Mouse (Mus musculus): ENCODE measurements around the gene Ifit2. TPM values are rescaled to one million over a fixed set of nuclear protein-coding genes. Genes with fewer than 3 reads are reported as not detected.
"Not testable (repeated sequence)": the region's sequence is repeated elsewhere in the genome, so short reads cannot be mapped to it uniquely, and the experiment has no call there.

Ifit2 gene
- polyA plus RNA-seq, 1 experiment: 17.6 TPM

DNA sequence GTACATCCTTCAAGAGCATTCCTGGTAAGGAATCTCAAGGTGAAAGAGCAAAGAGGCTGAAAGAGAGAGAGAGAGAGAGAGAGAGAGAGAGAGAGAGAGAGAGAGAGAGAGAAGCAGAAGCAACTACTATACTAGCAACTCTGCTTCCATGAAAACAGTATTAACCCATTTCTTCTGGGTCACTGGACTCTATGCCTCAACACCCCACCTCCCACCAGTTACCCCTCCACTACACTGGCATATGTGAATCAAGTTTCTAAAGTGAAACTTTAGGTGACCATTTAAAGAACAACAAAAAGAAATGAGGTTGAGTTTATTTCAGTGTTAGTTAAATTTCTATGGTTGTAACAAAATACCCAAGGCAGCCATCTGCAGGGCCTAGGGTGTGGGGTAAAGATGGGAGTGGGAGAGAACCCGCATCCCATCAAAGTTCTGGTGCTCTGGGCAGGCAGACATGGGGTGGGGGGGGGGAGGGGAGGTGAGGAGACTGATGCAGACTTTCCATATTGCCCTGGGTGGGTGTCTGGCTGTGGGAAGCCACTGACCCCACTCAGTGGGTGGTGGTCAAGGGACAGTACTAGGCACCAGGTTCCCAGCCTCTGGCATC, 15.8 kb downstream of the Ifit2 start:
- no peak overlapping the region for H3K4me3 ChIP-seq (ENCODE audit: insufficient read depth, low read length)
- TF ChIP-seq POLR2A (IDR thresholded peaks at IDR 0.05; ENCODE audit: low read depth, low read length): no peak
- no peak for TF ChIP-seq CTCF (IDR thresholded peaks at IDR 0.05; ENCODE audit: borderline replicate concordance, insufficient read depth, low read length)
- H3K4me1 ChIP-seq (ENCODE audit: control insufficient read depth, insufficient read depth, low read length): peaks cover 2% of the 10 kb centered on the region; the same call in 1 of the 2 replicates
- no peak overlapping the region for H3K27ac ChIP-seq (ENCODE audit: insufficient read depth, low read length)

- H3K4me1 ChIP-seq (ENCODE audit: control insufficient read depth, insufficient read depth, low read length): peaks cover 2% of the 10 kb centered on the region; the same call in 1 of the 2 replicates
- H3K4me3 ChIP-seq (ENCODE audit: insufficient read depth, low read length): no peak overlapping the region
- TF ChIP-seq POLR2A (IDR thresholded peaks at IDR 0.05; ENCODE audit: low read depth, low read length) (no peak), CTCF (IDR thresholded peaks at IDR 0.05; ENCODE audit: borderline replicate concordance, insufficient read depth, low read length) (no peak)
- no peak overlapping the region for H3K27ac ChIP-seq (ENCODE audit: insufficient read depth, low read length)
Measured at GRCm38 (mm10) chr19:34568988-34569895, 18.7 kb downstream of the Ifit2 start.

- H3K4me3 ChIP-seq (ENCODE audit: insufficient read depth, low read length): no peak overlapping the region
- no peak overlapping the region for H3K27ac ChIP-seq (ENCODE audit: insufficient read depth, low read length)
- TF ChIP-seq POLR2A (IDR thresholded peaks at IDR 0.05; ENCODE audit: low read depth, low read length) (no peak), CTCF (IDR thresholded peaks at IDR 0.05; ENCODE audit: borderline replicate concordance, insufficient read depth, low read length) (no peak)
- H3K4me1 ChIP-seq (ENCODE audit: control insufficient read depth, insufficient read depth, low read length): peaks cover 4% of the 10 kb centered on the region
Measured at GRCm38 (mm10) chr19:34569896-34570476, 19.5 kb downstream of the Ifit2 start.

- H3K4me1 ChIP-seq (ENCODE audit: control insufficient read depth, insufficient read depth, low read length): peaks cover 4% of the 10 kb centered on the region
- no peak overlapping the region for H3K4me3 ChIP-seq (ENCODE audit: insufficient read depth, low read length)
- no peak overlapping the region for H3K27ac ChIP-seq (ENCODE audit: insufficient read depth, low read length)
- no peak for TF ChIP-seq CTCF (IDR thresholded peaks at IDR 0.05; ENCODE audit: borderline replicate concordance, insufficient read depth, low read length)
- no peak for TF ChIP-seq POLR2A (IDR thresholded peaks at IDR 0.05; ENCODE audit: low read depth, low read length)
Measured at GRCm38 (mm10) chr19:34571080-34571479, 20.6 kb downstream of the Ifit2 start.

DNA sequence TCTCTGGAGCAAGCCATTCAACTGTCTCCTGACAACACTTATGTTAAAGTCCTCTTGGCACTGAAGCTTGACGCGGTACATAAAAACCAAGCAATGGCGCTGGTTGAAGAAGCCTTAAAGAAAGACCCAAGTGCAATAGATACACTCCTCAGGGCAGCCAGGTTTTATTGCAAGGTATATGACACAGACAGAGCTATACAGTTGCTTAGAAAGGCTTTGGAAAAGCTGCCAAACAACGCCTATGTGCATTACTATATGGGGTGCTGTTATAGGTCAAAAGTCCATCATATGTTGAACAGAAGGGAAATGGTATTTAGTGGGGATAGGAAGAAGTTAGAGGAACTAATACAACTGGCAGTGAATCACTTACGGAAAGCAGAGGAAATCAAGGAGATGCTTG, 23.2 kb downstream of the Ifit2 start:
- no peak for TF ChIP-seq CTCF (IDR thresholded peaks at IDR 0.05; ENCODE audit: borderline replicate concordance, insufficient read depth, low read length)

DNA sequence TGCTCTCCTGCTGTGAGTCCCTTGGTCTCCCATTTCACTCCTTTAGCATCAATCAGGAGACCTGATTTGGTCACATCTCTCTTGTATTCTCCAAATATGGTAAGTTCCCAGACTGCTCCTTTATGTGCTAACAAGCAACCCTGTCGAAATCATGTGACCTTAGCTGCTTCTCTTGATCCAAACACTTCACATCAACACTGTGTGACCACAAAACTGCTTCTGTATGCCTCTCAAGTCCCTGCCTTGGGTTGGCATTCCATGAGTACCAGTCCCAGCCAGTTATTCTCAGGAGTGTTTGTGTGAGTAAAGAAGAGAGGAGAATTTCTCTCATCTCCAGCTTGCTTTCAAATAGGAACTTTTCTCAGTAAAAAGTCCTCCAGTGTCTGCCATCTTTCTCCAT, 26.6 kb downstream of the Ifit2 start:
- Histone ChIP-seq H3K27ac (ENCODE audit: insufficient read depth, low read length) (no peak overlapping the region), H3K4me1 (ENCODE audit: control insufficient read depth, insufficient read depth, low read length) (peaks cover 2% of the 10 kb centered on the region; the same call in 1 of the 2 replicates), H3K4me3 (ENCODE audit: insufficient read depth, low read length) (no peak overlapping the region)
- no peak for TF ChIP-seq POLR2A (IDR thresholded peaks at IDR 0.05; ENCODE audit: low read depth, low read length)
- TF ChIP-seq CTCF (IDR thresholded peaks at IDR 0.05; ENCODE audit: borderline replicate concordance, insufficient read depth, low read length): no peak

More for the DNA sequence above, 23.2 kb downstream of the Ifit2 start:
- Histone ChIP-seq H3K4me3 (ENCODE audit: insufficient read depth, low read length) (no peak overlapping the region), H3K27ac (ENCODE audit: insufficient read depth, low read length) (no peak overlapping the region), H3K4me1 (ENCODE audit: control insufficient read depth, insufficient read depth, low read length) (peaks cover 4% of the 10 kb centered on the region)

GRCm38 (mm10) chr19:34582696-34583095, 32.2 kb downstream of the Ifit2 start:
- not testable (repeated sequence) for H3K27ac ChIP-seq (ENCODE audit: insufficient read depth, low read length); H3K4me3 ChIP-seq (ENCODE audit: insufficient read depth, low read length); H3K4me1 ChIP-seq (ENCODE audit: control insufficient read depth, insufficient read depth, low read length)

DNA sequence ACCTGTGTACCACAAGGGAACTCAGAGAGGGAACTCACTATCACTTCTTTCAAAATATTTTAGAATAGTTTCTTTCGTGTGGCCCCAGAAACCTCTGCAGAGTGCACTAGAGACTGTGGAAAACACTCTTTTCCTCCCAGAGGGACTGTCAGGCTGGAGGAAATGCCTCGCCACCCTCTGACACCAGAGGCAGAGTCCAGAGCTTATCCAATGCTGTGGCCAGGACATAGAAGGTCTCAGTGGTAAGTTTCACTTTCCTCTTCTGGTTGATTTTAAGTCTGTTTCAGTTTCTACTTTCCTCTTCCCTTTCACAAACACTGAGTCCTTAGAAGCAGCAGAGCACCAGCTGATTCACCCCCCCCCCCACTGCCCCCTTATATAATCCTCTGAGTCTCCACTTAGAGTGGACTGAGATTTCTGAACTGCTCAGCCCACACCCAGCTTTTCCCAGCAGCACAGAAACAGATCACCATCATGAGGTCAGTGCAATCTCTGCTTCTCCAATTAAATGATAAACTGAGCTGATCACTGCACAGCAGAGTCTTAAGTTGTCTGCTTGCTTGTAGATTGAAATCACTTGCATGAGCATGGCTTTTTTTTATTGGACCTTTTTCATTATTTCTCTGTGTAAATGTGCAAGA, 32.8 kb downstream of the Ifit2 start, which contains the start of gene Ifit3:
Gene Ifit3 (plus strand): TSS at position 406 of the 641 bp plus-strand sequence.
- H3K4me1 ChIP-seq (ENCODE audit: control insufficient read depth, insufficient read depth, low read length); H3K27ac ChIP-seq (ENCODE audit: insufficient read depth, low read length); H3K4me3 ChIP-seq (ENCODE audit: insufficient read depth, low read length): not testable (repeated sequence)

DNA sequence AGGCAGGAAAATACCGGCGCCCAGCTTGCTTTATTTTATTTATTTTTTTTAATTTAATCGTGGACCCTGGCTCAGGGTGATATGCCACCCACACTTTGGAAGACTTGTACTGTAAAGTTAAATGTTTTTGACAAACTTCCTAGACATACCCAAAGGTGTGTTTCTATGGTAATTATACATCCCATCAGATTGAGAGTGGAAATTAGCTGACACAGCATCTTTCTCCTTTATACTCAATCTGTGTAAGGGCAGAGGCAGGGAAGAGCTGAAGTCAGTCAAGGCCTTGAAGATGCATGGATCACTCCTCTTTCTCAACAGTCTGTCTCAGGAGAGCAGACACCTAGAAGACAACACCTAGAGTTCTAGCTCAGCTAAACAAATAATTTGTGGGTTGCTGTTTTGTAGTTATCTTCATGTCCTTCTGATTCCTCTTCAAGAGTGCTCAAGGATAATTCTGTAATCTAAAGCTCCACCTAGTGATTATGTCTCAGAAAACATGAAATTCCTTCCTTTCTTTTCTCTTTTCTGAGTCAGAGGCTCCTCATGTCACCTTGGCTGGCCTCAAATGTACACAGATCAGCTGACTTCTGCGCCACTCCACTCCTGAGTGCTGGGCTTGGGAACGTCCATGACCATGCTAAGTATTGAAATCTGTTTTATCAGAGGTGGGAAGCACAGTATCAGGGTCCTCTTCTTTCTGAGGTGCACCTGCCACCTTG, 35.4 kb downstream of the Ifit2 start:
- H3K4me3 ChIP-seq (ENCODE audit: insufficient read depth, low read length); H3K27ac ChIP-seq (ENCODE audit: insufficient read depth, low read length); H3K4me1 ChIP-seq (ENCODE audit: control insufficient read depth, insufficient read depth, low read length): not testable (repeated sequence)

DNA sequence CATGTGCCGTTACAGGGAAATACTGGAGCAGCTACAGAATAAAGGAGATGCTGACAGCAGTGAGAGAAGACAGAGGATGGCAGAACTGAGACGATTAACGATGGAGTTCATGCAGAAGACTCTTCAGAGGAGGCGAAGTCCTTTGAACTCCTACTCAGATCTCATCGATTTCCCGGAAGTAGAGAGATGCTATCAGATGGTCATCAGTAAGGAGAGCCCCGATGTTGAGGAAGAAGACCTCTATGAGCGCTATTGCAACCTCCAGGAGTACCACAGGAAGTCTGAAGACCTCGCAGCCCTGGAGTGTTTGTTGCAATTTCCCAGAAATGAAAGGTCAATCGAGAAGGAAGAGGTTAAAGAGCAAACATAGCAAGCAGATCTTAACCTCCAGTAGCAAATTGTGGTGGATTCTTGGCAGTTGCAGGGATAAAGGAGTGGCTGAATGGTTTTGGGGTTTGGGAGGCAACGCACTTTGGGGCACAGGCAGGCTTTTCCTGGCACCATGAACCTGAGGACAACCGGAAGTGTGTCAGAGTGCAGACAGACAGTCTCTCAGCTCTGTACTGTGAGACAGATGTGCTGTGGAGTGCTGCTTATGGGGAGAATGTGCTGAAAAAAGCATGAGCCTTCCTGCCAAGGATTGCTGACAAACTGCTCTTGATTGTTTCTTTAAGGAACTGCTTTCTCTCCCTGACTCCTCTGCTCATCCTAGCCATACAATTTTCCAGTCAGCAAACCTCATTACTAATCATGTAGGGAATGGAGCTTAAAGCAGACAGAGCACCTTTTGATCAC, 37.6 kb downstream of the Ifit2 start:
- not testable (repeated sequence) for H3K4me3 ChIP-seq (ENCODE audit: insufficient read depth, low read length); H3K4me1 ChIP-seq (ENCODE audit: control insufficient read depth, insufficient read depth, low read length); H3K27ac ChIP-seq (ENCODE audit: insufficient read depth, low read length)
